Mouse (Mus musculus): ENCODE results near the gene Fbxw10.

DNA sequence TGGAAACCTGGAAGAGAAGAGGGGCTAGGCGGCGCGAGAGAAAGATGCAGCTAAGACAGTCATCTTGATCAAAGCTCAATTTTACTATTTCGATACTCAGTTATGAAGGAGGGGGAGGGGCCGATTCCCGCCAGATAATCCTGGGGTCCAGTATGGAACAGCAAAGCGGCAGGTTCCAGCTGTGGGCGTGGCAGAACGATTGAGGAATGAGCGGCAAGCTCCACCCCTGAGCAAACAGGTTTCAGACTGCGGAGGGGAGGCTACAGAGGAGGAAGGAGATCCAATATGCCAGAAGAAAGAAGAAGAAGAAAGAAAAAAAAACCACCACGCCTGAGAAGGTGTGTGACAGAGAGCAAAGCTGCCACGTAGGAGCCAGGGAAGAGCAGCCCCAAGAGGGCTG is 42.8 kb upstream of the Fbxw10 start:
- TF ChIP-seq CTCF (IDR thresholded peaks at IDR 0.05; ENCODE audit: low read depth) (no peak), EP300 (IDR thresholded peaks at IDR 0.05; ENCODE audit: low read depth) (no peak)

All from liver, embryonic 14.5 days (tissue).